Mouse (Mus musculus): ENCODE measurements around the gene Fam76a.
A peak's percentile ranks its signal among the peaks of the same experiment; 100 is the strongest.

GRCm38 (mm10) chr4:132968105-132968938, 46.0 kb upstream of the Fam76a start:
- TF ChIP-seq MAFK (IDR thresholded peaks at IDR 0.05; ENCODE audit: insufficient read depth, low read depth, low read length) (no peak), ZC3H11A (IDR thresholded peaks at IDR 0.05; ENCODE audit: borderline replicate concordance, low read depth, low read length) (no peak), HCFC1 (IDR thresholded peaks at IDR 0.05; ENCODE audit: borderline replicate concordance, insufficient read depth, low read length) (no peak), CHD2 (IDR thresholded peaks at IDR 0.05; ENCODE audit: low read depth, low read length) (0 out of 2 replicates have a peak, but pooled peaks have one; percentile 11)
